18 mouse cellular contexts compared by ENCODE assay signal in genomic region chr15:37099176-37099575, GRCm38 (mm10).
DNase-seq lines count a peak whose midpoint lies in the region; ATAC-seq and TF ChIP-seq lines count a peak whose summit lies in the region.
"Had no signal": no experiment of that assay in that cellular context is flagged by ENCODE, and none has a peak within 500 bp of the region (broad histone marks: within the 10 kb centered on the region; RNA-seq: fewer than 3 reads in every experiment).

No protein-coding gene starts in this region.

- no peaks in the 10 kb centered on the region for H3K36me3 ChIP-seq in liver, embryonic 11.5 days (ENCODE audit: control insufficient read depth, insufficient read depth, low read length)
- no peaks in the 10 kb centered on the region for H3K36me3 ChIP-seq in stomach, postnatal 0 days (ENCODE audit: control insufficient read depth, insufficient read depth, low read length)
- H3K36me3 ChIP-seq: embryonic facial prominence, embryonic 15.5 days; forebrain, embryonic 10.5 days; G1E; heart, embryonic 12.5 days had no signal

- peak; percentile 50 to 53 for DNase-seq in kidney, adult 8-10 months
- no peak for DNase-seq in kidney, postnatal 14 days
- DNase-seq in liver: peak; percentile 12
- no peak for DNase-seq in liver, embryonic 11.5 days (ENCODE audit: low spot score)
- DNase-seq in brain, adult 2 months (ENCODE audit: low read depth, low spot score): peak; percentile 7
- DNase-seq in stomach, postnatal 0 days (ENCODE audit: low spot score): no peak
- DNase-seq in spleen, adult 12 weeks (ENCODE audit: low spot score): no peak
- DNase-seq: adrenal gland, postnatal 14 days; cerebellum, adult 18-20 months; cerebellum, adult 9-11 months; embryo, embryonic 11 days; gastrocnemius, adult 2 months; gastrocnemius, postnatal 25 days had no signal

- no peaks in the 10 kb centered on the region for H3K27me3 ChIP-seq in liver, embryonic 11.5 days (replicated peaks; ENCODE audit: control insufficient read depth, insufficient read depth, low read length)
- H3K27me3 ChIP-seq in stomach, postnatal 0 days (ENCODE audit: control insufficient read depth, insufficient read depth, low read length): no peaks in the 10 kb centered on the region
- H3K27me3 ChIP-seq: embryonic facial prominence, embryonic 15.5 days; heart, embryonic 12.5 days; Patski had no signal

- no peak for TF ChIP-seq EP300 in stomach, postnatal 0 days (optimal IDR thresholded peaks at IDR 0.05)

- H3K27ac ChIP-seq in liver, embryonic 11.5 days (ENCODE audit: low read depth, low read length): no peak overlapping the region
- no peak overlapping the region for H3K27ac ChIP-seq in stomach, postnatal 0 days (replicated peaks)
- H3K27ac ChIP-seq: embryonic facial prominence, embryonic 15.5 days; forebrain, embryonic 10.5 days; gastrocnemius, adult 2 months had no signal

- peaks cover 10% of the 10 kb centered on the region for H3K4me1 ChIP-seq in liver, embryonic 11.5 days (replicated peaks; ENCODE audit: control insufficient read depth, insufficient read depth, low read length)
- no peaks in the 10 kb centered on the region for H3K4me1 ChIP-seq in stomach, postnatal 0 days (replicated peaks; ENCODE audit: control insufficient read depth, insufficient read depth)

- no peak overlapping the region for H3K4me3 ChIP-seq in liver, embryonic 11.5 days (ENCODE audit: low read depth, low read length)
- H3K4me3 ChIP-seq in stomach, postnatal 0 days (ENCODE audit: low read depth, low read length): no peak overlapping the region
- H3K4me3 ChIP-seq: gastrocnemius, adult 2 months had no signal

- ATAC-seq in liver, embryonic 11.5 days (replicated peaks; ENCODE audit: low FRiP score): no peak
- ATAC-seq in stomach, postnatal 0 days (ENCODE audit: low FRiP score, low TSS enrichment): 0 out of 2 replicates have a peak, but pooled peaks have one; percentile 8
- ATAC-seq: Patski had no signal

- TF ChIP-seq CTCF in stomach, postnatal 0 days (IDR thresholded peaks at IDR 0.05; ENCODE audit: low read depth): no peak

- H3K9me3 ChIP-seq in liver, embryonic 11.5 days (ENCODE audit: control insufficient read depth, low read length): no peaks in the 10 kb centered on the region
- H3K9me3 ChIP-seq in stomach, postnatal 0 days (ENCODE audit: control insufficient read depth, low read length): no peaks in the 10 kb centered on the region
- H3K9me3 ChIP-seq: embryonic facial prominence, embryonic 15.5 days; forebrain, embryonic 10.5 days; G1E; heart, embryonic 12.5 days had no signal

- 81% methylated on average over 1 of the region's 1 CpGs for WGBS in liver, embryonic 11.5 days
- WGBS in stomach, postnatal 0 days: 88% methylated on average over 1 of the region's 1 CpGs

- H3K9ac ChIP-seq in liver, embryonic 11.5 days (ENCODE audit: low read depth, low read length): no peak overlapping the region
- no peak overlapping the region for H3K9ac ChIP-seq in stomach, postnatal 0 days (ENCODE audit: low read length)
- H3K9ac ChIP-seq: embryonic facial prominence, embryonic 15.5 days; heart, embryonic 12.5 days had no signal

- H3K4me2 ChIP-seq in liver, embryonic 11.5 days: no peak overlapping the region
- no peak overlapping the region for H3K4me2 ChIP-seq in stomach, postnatal 0 days (replicated peaks; ENCODE audit: low read depth)

Comparison
In these comparisons a context has a peak if more than half of its experiments do, and no peak if none do; other contexts are left out.
1. DNase-seq: peak in kidney, adult 8-10 months (2 of 2), liver (single experiment) and brain, adult 2 months (single experiment); none in kidney, postnatal 14 days (single experiment), liver, embryonic 11.5 days (single experiment), stomach, postnatal 0 days (single experiment) and spleen, adult 12 weeks (single experiment).